Mouse (Mus musculus): Measurements from ENCODE around the gene Tmem135. TPM values are rescaled to one million over a fixed set of nuclear protein-coding genes. Genes with fewer than 3 reads are reported as not detected.

Gene Tmem135
- polyA plus RNA-seq, 2 experiments: 12.4 to 18.6 TPM

DNA sequence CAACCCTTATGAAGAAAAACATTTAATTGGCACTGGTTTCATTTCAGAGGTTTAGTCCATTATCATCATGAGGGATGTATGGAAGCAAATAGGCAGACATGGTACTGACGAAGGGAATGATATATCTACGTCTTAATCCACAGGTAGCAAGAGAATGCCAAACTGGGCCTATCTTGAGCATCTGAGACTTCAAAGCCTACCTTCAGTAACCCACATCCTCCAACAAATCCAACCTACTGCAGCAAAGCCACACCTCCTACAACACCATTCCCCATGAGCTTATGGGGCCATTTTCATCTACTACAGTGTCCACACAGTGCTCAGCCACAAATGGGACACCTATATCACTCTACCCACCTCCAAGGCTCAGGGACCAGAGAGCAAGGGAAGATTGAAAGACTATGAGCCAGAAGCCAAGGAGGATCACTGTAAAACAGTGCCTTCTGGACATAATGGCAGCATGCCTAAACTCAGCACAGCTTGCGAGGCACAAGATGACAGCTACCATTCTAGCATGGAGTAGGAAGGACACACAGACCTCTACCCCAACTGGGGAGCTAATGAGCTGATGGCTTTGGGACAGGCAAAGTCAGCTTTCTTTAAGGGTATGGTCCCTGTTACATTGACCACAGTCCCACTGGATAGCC, 171.4 kb downstream of the Tmem135 start:
- ATAC-seq (ENCODE audit: low FRiP score, low read depth) (no peak), DNase-seq (ENCODE audit: low spot score) (no peak)
- WGBS: 94% methylated on average over 3 of the region's 3 CpGs
- Histone ChIP-seq H3K9ac (ENCODE audit: low read depth, low read length, severe bottlenecking) (no peak overlapping the region), H3K4me2 (replicated peaks; ENCODE audit: low read depth, low read length, severe bottlenecking) (no peak overlapping the region), H3K9me3 (ENCODE audit: control insufficient read depth, low read length) (no peaks in the 10 kb centered on the region), H3K36me3 (ENCODE audit: control insufficient read depth, insufficient read depth, low read length) (no peaks in the 10 kb centered on the region), H3K4me3 (replicated peaks; ENCODE audit: low read length) (no peak overlapping the region), H3K27me3 (ENCODE audit: control insufficient read depth, insufficient read depth, low read length) (no peaks in the 10 kb centered on the region), H3K27ac (replicated peaks; ENCODE audit: low read depth, low read length) (no peak overlapping the region), H3K4me1 (ENCODE audit: control insufficient read depth, insufficient read depth, low read length) (no peaks in the 10 kb centered on the region)
- no peak for TF ChIP-seq POLR2A (IDR thresholded peaks at IDR 0.05; ENCODE audit: borderline replicate concordance, extremely low read depth, insufficient read depth, insufficient read length)

DNA sequence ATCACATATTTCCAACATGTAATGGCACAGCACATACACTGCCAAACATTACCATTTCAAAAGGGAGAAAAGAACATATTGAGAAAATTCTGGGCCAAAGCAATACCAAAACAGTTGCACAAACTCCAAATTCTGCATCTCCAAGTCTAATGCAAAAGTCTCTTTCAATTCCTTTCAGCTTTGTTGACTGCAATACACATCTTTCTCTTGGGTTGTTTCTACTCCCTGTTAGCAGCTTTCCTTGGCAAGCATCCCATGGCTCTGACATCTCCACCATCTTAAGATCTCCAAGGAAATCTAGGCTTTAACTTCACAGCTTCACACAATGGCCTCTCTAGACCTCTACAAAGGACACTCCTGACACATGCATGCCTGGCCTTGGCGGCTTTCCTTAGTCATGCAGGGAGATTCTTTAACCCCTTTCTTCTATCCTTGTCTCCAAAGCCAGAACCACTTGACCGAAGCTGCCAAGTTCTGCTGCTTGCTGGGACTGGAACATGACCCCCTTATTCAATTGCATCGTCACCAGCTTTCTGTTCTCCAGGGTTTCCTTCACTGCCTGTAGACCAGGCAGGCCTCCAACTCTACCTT, 172.7 kb downstream of the Tmem135 start:
- TF ChIP-seq POLR2A (IDR thresholded peaks at IDR 0.05; ENCODE audit: borderline replicate concordance, extremely low read depth, insufficient read depth, insufficient read length): no peak
- Histone ChIP-seq H3K27me3 (ENCODE audit: control insufficient read depth, insufficient read depth, low read length) (no peaks in the 10 kb centered on the region), H3K9ac (ENCODE audit: low read depth, low read length, severe bottlenecking) (no peak overlapping the region), H3K36me3 (ENCODE audit: control insufficient read depth, insufficient read depth, low read length) (no peaks in the 10 kb centered on the region), H3K9me3 (ENCODE audit: control insufficient read depth, low read length) (no peaks in the 10 kb centered on the region), H3K4me2 (replicated peaks; ENCODE audit: low read depth, low read length, severe bottlenecking) (no peak overlapping the region), H3K27ac (replicated peaks; ENCODE audit: low read depth, low read length) (no peak overlapping the region), H3K4me1 (ENCODE audit: control insufficient read depth, insufficient read depth, low read length) (no peaks in the 10 kb centered on the region), H3K4me3 (replicated peaks; ENCODE audit: low read length) (no peak overlapping the region)
- 84% methylated on average over 3 of the region's 3 CpGs for WGBS
- DNase-seq (ENCODE audit: low spot score) (no peak), ATAC-seq (ENCODE audit: low FRiP score, low read depth) (no peak)

DNA sequence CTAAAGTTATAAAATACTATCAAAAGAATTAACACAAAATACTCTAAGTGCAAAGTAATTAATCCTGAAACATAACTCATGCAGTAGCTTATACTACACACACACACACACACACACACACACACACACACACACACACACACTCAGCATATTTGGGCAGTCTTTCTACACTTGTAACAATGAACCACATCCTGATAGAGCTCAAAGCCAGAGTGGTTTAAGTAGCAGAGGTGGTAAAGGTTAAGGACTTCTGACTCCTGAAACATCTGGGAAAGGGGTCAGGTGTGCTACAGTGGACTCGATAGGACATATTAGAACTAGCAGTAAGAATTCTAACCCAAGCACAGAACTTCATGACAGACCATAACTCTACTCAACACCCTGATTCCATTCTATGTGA, 181.4 kb downstream of the Tmem135 start:
- DNase-seq (ENCODE audit: low spot score): no peak
- H3K4me3 ChIP-seq (replicated peaks; ENCODE audit: low read length): no peak overlapping the region
- no peaks in the 10 kb centered on the region for H3K9me3 ChIP-seq (ENCODE audit: control insufficient read depth, low read length)
- 58% methylated on average over 1 of the region's 1 CpGs for WGBS
- H3K4me1 ChIP-seq (ENCODE audit: control insufficient read depth, insufficient read depth, low read length): no peaks in the 10 kb centered on the region
- H3K27me3 ChIP-seq (ENCODE audit: control insufficient read depth, insufficient read depth, low read length): no peaks in the 10 kb centered on the region
- no peaks in the 10 kb centered on the region for H3K36me3 ChIP-seq (ENCODE audit: control insufficient read depth, insufficient read depth, low read length)
- no peak for TF ChIP-seq POLR2A (IDR thresholded peaks at IDR 0.05; ENCODE audit: borderline replicate concordance, extremely low read depth, insufficient read depth, insufficient read length)
- no peak for ATAC-seq (ENCODE audit: low FRiP score, low read depth)
- no peak overlapping the region for H3K9ac ChIP-seq (ENCODE audit: low read depth, low read length, severe bottlenecking)
- no peak overlapping the region for H3K4me2 ChIP-seq (replicated peaks; ENCODE audit: low read depth, low read length, severe bottlenecking)
- no peak overlapping the region for H3K27ac ChIP-seq (replicated peaks; ENCODE audit: low read depth, low read length)

DNA sequence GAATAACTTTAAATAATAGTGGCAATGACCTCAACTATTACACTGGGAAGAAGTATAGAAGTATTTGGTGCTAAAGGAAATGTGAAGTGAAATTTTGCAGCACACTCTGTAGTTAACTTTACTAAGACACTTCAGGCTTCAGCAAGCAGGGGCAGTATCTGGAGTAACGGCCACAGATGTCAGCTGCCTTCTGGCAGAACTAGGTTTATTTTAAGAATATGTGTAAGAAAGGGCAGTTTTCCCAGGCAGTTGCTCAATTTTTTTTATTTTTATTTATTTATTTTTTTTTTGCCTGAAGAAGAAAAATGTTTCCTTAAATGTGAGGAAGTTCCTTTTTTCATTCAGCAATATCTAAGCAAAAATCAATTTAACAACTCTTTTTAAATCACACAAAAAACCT, 187.4 kb downstream of the Tmem135 start:
- H3K27ac ChIP-seq (replicated peaks; ENCODE audit: low read depth, low read length): no peak overlapping the region
- H3K4me1 ChIP-seq (ENCODE audit: control insufficient read depth, insufficient read depth, low read length): 0 out of 2 replicates have a peak, but pooled peaks cover 4% of the 10 kb centered on the region
- H3K4me3 ChIP-seq (replicated peaks; ENCODE audit: low read length): no peak overlapping the region
- TF ChIP-seq POLR2A (IDR thresholded peaks at IDR 0.05; ENCODE audit: borderline replicate concordance, extremely low read depth, insufficient read depth, insufficient read length): no peak
- no peak overlapping the region for H3K4me2 ChIP-seq (replicated peaks; ENCODE audit: low read depth, low read length, severe bottlenecking)
- ATAC-seq (ENCODE audit: low FRiP score, low read depth): no peak
- H3K9me3 ChIP-seq (ENCODE audit: control insufficient read depth, low read length): no peaks in the 10 kb centered on the region
- no peak for DNase-seq (ENCODE audit: low spot score)
- no peak overlapping the region for H3K9ac ChIP-seq (ENCODE audit: low read depth, low read length, severe bottlenecking)
- no peaks in the 10 kb centered on the region for H3K36me3 ChIP-seq (ENCODE audit: control insufficient read depth, insufficient read depth, low read length)
- no peaks in the 10 kb centered on the region for H3K27me3 ChIP-seq (ENCODE audit: control insufficient read depth, insufficient read depth, low read length)
- 52% methylated on average over 1 of the region's 1 CpGs for WGBS

DNA sequence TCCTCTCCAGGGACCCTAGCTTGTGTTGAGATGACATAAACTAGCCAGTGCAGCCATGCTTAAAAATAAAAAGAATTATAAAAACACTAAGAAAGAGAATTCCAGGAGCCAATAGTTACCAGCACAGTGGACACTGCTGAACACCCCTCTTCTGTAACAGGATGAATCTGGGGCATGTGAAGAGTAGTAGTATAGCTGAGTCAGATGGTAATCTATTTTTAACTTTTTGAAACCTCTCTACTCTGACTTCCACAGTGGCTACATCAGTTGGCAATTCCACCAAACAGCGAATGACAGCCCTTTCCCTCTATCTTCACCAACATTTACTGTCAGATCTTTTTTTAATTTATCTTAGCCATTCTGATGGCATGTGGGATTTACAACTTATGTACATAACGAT, 187.9 kb downstream of the Tmem135 start:
- ATAC-seq (ENCODE audit: low FRiP score, low read depth) (no peak), DNase-seq (ENCODE audit: low spot score) (no peak)
- Histone ChIP-seq H3K4me2 (replicated peaks; ENCODE audit: low read depth, low read length, severe bottlenecking) (no peak overlapping the region), H3K27me3 (ENCODE audit: control insufficient read depth, insufficient read depth, low read length) (no peaks in the 10 kb centered on the region), H3K9me3 (ENCODE audit: control insufficient read depth, low read length) (no peaks in the 10 kb centered on the region), H3K4me1 (ENCODE audit: control insufficient read depth, insufficient read depth, low read length) (0 out of 2 replicates have a peak, but pooled peaks cover 4% of the 10 kb centered on the region), H3K4me3 (replicated peaks; ENCODE audit: low read length) (no peak overlapping the region), H3K9ac (ENCODE audit: low read depth, low read length, severe bottlenecking) (no peak overlapping the region), H3K36me3 (ENCODE audit: control insufficient read depth, insufficient read depth, low read length) (no peaks in the 10 kb centered on the region), H3K27ac (replicated peaks; ENCODE audit: low read depth, low read length) (no peak overlapping the region)
- 82% methylated on average over 2 of the region's 2 CpGs for WGBS
- no peak for TF ChIP-seq POLR2A (IDR thresholded peaks at IDR 0.05; ENCODE audit: borderline replicate concordance, extremely low read depth, insufficient read depth, insufficient read length)
